Mouse (Mus musculus): Measurements from ENCODE around the gene Gm49373. TPM values are rescaled to one million over a fixed set of nuclear protein-coding genes. Genes with fewer than 3 reads are reported as not detected.
"Not testable (repeated sequence)": the region's sequence is repeated elsewhere in the genome, so short reads cannot be mapped to it uniquely, and the experiment has no call there.

The Gm49373 gene
- total RNA-seq, 1 experiment from 2014 or later, result 0.44 TPM

GRCm38 (mm10) chr9:21072641-21073040, 255 bp downstream of the Gm49373 start:
- DNase-seq, result no peak

GRCm38 (mm10) chr9:21067006-21067684, 5.8 kb downstream of the Gm49373 start, which contains the start of gene Zglp1:
Zglp1 (minus strand) TSS chr9:21067093.
- no peak for DNase-seq

- DNase-seq, result no peak
Observed at GRCm38 (mm10) chr9:21062928-21063327, 10.0 kb downstream of the Gm49373 start.

- no peak for DNase-seq
Observed at GRCm38 (mm10) chr9:21051578-21051977, 21.3 kb downstream of the Gm49373 start.

- no peak for DNase-seq
Observed at GRCm38 (mm10) chr9:21045235-21045634, 27.7 kb downstream of the Gm49373 start.

- not testable (repeated sequence) for DNase-seq
Observed at GRCm38 (mm10) chr9:21044785-21045184, 28.1 kb downstream of the Gm49373 start.

- no peak for DNase-seq
Observed at GRCm38 (mm10) chr9:21043563-21043962, 29.3 kb downstream of the Gm49373 start.

- DNase-seq, result peak; percentile 37
Observed at GRCm38 (mm10) chr9:21041308-21041707, 31.6 kb downstream of the Gm49373 start.

- DNase-seq, result no peak
Observed at GRCm38 (mm10) chr9:21039779-21040178, 33.1 kb downstream of the Gm49373 start.

GRCm38 (mm10) chr9:21037481-21037891, 35.4 kb downstream of the Gm49373 start:
- DNase-seq, result peak; percentile 59

GRCm38 (mm10) chr9:21036666-21037065, 36.2 kb downstream of the Gm49373 start:
- no peak for DNase-seq

- no peak for DNase-seq
Observed at GRCm38 (mm10) chr9:21036161-21036560, 36.7 kb downstream of the Gm49373 start.

- no peak for DNase-seq
Observed at GRCm38 (mm10) chr9:21035586-21035985, 37.3 kb downstream of the Gm49373 start.

GRCm38 (mm10) chr9:21034481-21035085, 38.3 kb downstream of the Gm49373 start:
- DNase-seq, result no peak

- peak; percentile 94 for DNase-seq
Observed at GRCm38 (mm10) chr9:21033136-21033535, 39.8 kb downstream of the Gm49373 start.

- DNase-seq, result no peak
Observed at GRCm38 (mm10) chr9:21032491-21032890, 40.4 kb downstream of the Gm49373 start.

- DNase-seq, result peak; percentile 47
Observed at GRCm38 (mm10) chr9:21031896-21032351, 41.0 kb downstream of the Gm49373 start, which contains the start of gene Icam5. Icam5 (plus strand) TSS chr9:21032073.

GRCm38 (mm10) chr9:21031251-21031895, 41.5 kb downstream of the Gm49373 start:
- peak; percentile 78 for DNase-seq

GRCm38 (mm10) chr9:21030781-21031250, 42.1 kb downstream of the Gm49373 start:
- DNase-seq, result peak; percentile 91

GRCm38 (mm10) chr9:21030055-21030600, 42.8 kb downstream of the Gm49373 start:
- DNase-seq, result no peak

- peak; percentile 91 for DNase-seq
Observed at GRCm38 (mm10) chr9:21029291-21030054, 43.4 kb downstream of the Gm49373 start, which contains the start of gene Icam4. Icam4 (plus strand) TSS chr9:21029373.
